Mouse (Mus musculus): Measurements from ENCODE around the gene Tes3-ps. TPM values are rescaled to one million over a fixed set of nuclear protein-coding genes. Genes with fewer than 3 reads are reported as not detected.

The Tes3-ps gene
- polyA plus RNA-seq, 1 experiment from 2014 or later: 1.4 TPM

DNA sequence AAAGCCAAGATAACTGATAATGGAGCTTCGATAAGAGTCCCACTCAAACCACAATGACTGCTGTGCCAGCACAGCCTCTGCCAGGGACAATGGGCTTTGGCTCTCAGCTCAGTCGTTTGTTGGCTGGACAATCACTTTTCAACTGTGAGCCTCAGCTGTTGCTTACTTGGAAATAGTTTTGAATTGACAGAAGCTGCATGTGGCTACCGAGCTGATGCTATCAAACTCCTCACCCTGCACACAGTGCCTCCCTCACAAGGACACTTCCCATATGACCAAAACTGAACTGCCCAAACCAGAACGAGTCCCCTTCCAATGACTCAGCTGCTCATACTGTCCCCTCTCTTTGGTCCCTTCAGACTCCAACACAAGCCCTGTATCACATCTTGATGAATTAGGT, 22.3 kb upstream of the Tes3-ps start:
- WGBS: 84% methylated on average over 4 of the region's 4 CpGs
- Histone ChIP-seq H3K4me3 (no peak overlapping the region), H3K36me3 (replicated peaks) (peaks cover 2% of the 10 kb centered on the region; the same call in 1 of the 2 replicates), H3K27ac (replicated peaks) (0 out of 2 replicates have a peak overlapping the region, but pooled peaks have one; percentile 6), H3K9me3 (no peaks in the 10 kb centered on the region), H3K4me1 (peaks cover 22% of the 10 kb centered on the region), H3K27me3 (replicated peaks; ENCODE audit: low read depth, poor library complexity, severe bottlenecking) (no peaks in the 10 kb centered on the region)
- DNase-seq (ENCODE audit: low spot score): no peak

DNA sequence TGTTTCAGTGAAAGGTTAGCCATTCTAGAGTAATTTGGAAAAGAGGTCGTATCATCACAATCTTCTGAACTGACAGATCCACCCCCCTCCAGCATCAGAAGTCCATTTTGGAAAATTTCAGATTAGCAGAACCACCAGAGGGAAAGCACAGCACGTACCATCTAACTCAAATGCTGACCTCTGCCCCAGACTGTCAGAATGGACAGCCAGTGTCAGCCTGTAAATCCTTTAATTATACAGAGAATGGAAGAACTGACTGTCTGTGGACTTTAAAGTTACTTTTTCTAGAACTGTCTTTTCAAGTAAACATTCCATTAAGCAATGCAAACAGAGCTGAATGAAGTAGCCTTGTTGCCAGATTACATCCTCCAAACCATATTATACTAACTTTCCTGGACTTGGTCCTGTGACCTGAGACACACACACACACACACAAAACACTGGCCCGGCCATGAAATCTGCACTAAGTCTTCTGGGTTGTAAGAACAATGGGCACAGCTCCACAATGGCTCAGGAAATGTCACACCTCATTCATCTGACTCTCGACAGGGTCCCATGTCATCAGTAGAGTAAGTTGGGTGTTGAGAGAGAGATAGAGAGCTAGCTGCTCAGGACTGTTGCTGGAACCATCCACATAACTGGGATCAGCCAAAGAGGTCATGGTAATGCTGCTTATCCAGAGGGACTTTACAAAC, 21.0 kb upstream of the Tes3-ps start:
- H3K27me3 ChIP-seq (replicated peaks; ENCODE audit: low read depth, poor library complexity, severe bottlenecking): no peaks in the 10 kb centered on the region
- no peak for DNase-seq (ENCODE audit: low spot score)
- no peaks in the 10 kb centered on the region for H3K9me3 ChIP-seq
- H3K4me3 ChIP-seq: no peak overlapping the region
- peaks cover 12% of the 10 kb centered on the region for H3K4me1 ChIP-seq
- no peak overlapping the region for H3K27ac ChIP-seq (replicated peaks)
- WGBS: 70% methylated on average over 4 of the region's 4 CpGs
- H3K36me3 ChIP-seq (replicated peaks): no peaks in the 10 kb centered on the region

DNA sequence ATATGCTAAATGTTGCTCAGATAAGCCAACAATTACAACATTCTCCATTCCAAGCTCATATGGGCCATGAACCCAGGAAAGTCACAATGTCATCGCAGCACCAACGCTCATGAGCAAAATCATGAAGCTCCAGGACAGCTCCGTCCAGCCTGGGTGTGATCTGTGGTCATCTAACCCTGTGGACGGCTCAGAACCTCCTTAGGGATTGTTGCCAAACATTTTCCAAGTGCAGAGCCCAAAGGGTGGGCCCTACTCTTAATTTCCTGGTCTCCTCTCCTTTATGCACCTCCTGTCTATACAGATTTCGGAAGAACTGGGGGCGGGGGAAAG, 20.5 kb upstream of the Tes3-ps start:
- Histone ChIP-seq H3K4me1 (peaks cover 8% of the 10 kb centered on the region; the same call in 1 of the 2 replicates), H3K27ac (replicated peaks) (no peak overlapping the region), H3K36me3 (replicated peaks) (no peaks in the 10 kb centered on the region), H3K4me3 (no peak overlapping the region), H3K9me3 (no peaks in the 10 kb centered on the region), H3K27me3 (replicated peaks; ENCODE audit: low read depth, poor library complexity, severe bottlenecking) (no peaks in the 10 kb centered on the region)
- no peak for DNase-seq (ENCODE audit: low spot score)
- 93% methylated on average over 6 of the region's 6 CpGs for WGBS

DNA sequence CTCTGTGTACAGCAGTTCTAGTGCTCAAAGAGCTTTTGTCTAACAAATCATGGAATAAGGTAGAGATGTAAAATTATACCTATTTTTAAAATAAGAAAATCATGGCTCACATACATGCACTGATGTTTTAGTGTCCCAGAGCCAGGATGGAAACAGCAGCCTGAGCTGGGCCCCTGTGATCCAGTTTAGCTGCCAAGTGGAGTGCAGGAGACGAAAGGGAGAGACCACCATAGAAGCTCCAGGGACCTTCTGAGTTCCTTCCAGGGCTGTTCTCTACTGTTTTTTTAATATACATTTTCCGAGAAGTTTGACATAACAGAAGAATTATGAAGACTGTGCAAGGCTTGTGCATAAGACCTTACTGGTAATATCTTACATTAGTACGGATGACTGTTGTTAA, 15.2 kb upstream of the Tes3-ps start:
- no peaks in the 10 kb centered on the region for H3K9me3 ChIP-seq
- WGBS: 89% methylated on average over 3 of the region's 3 CpGs
- DNase-seq (ENCODE audit: low spot score): no peak
- no peak overlapping the region for H3K27ac ChIP-seq (replicated peaks)
- H3K4me1 ChIP-seq: peaks cover 4% of the 10 kb centered on the region; the same call in 1 of the 2 replicates
- no peaks in the 10 kb centered on the region for H3K27me3 ChIP-seq (replicated peaks; ENCODE audit: low read depth, poor library complexity, severe bottlenecking)
- no peaks in the 10 kb centered on the region for H3K36me3 ChIP-seq (replicated peaks)
- H3K4me3 ChIP-seq: no peak overlapping the region

DNA sequence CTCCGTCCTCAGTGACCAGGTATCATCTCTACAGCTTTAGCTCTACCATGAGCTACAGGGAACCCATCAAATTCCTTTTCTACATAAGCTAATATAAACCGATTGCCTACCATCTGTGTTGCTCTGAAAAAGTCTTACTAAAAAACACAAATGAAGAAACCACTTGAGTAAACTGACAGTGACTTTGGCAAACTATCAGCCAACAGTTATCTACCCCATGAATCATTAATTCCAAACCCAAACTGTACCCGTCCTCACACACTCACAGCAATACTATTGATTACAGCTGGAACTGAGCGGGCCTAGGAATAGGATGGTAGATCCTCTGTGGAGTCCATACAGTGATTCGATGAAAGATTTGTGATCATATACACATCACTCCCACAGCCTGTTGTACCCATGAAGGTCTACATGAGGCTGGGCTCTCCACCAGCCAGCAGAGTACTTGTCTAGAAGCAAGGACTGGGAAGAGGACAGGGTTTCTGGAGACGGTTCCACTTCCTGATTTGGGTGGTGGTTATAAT, 14.2 kb upstream of the Tes3-ps start:
- 93% methylated on average over 6 of the region's 6 CpGs for WGBS
- Histone ChIP-seq H3K9me3 (no peaks in the 10 kb centered on the region), H3K27ac (replicated peaks) (no peak overlapping the region), H3K4me1 (peaks cover 4% of the 10 kb centered on the region; the same call in 1 of the 2 replicates), H3K36me3 (replicated peaks) (no peaks in the 10 kb centered on the region), H3K27me3 (replicated peaks; ENCODE audit: low read depth, poor library complexity, severe bottlenecking) (no peaks in the 10 kb centered on the region), H3K4me3 (no peak overlapping the region)
- no peak for DNase-seq (ENCODE audit: low spot score)

DNA sequence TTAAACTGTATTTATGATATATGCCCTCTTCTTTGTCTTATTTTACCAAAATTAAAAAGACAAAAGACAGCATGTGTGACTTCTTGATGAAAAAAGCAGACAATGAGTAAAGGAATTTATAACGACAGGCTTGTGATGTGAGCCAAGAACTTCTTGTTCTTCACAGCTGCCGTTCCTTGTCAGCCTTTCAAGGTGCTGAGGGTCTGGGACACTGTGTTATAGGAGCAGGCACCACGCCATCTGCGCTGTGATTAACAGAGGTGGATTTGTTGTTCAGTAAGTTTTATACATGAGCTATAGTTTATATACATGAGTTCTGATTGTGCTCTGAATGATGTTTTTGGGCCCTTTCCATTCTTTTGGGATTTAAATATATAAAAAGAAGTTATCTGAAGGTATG, 13.7 kb upstream of the Tes3-ps start:
- 91% methylated on average over 4 of the region's 4 CpGs for WGBS

DNA sequence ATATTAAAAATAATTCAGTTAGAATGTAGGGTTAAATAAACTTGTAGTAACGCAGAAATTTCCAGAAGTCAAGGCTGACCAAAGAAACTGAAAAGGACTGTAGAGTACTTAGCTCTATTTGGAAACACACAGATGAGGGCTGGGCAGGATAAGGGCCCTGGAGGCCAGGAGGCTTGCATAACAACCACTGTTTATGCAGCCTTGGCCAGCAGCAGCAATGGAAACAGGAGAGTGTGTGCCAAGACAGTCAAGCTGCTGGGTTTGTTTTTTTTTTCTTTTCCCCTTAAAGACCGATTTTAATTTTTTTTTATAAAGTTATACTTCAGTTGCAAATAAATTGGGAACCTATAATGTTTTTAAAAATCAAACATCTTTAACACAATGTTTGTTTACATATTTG, 13.1 kb upstream of the Tes3-ps start:
- peaks cover 4% of the 10 kb centered on the region; the same call in 1 of the 2 replicates for H3K4me1 ChIP-seq
- DNase-seq (ENCODE audit: low spot score): no peak
- WGBS: 85% methylated on average over 2 of the region's 2 CpGs
- no peaks in the 10 kb centered on the region for H3K9me3 ChIP-seq
- H3K27ac ChIP-seq (replicated peaks): no peak overlapping the region
- no peak overlapping the region for H3K4me3 ChIP-seq
- H3K36me3 ChIP-seq (replicated peaks): no peaks in the 10 kb centered on the region
- H3K27me3 ChIP-seq (replicated peaks; ENCODE audit: low read depth, poor library complexity, severe bottlenecking): no peaks in the 10 kb centered on the region

More for the DNA sequence above, 13.7 kb upstream of the Tes3-ps start:
- H3K4me1 ChIP-seq: peaks cover 4% of the 10 kb centered on the region; the same call in 1 of the 2 replicates
- DNase-seq (ENCODE audit: low spot score): no peak
- H3K27me3 ChIP-seq (replicated peaks; ENCODE audit: low read depth, poor library complexity, severe bottlenecking): no peaks in the 10 kb centered on the region
- no peak overlapping the region for H3K4me3 ChIP-seq
- H3K9me3 ChIP-seq: no peaks in the 10 kb centered on the region
- no peak overlapping the region for H3K27ac ChIP-seq (replicated peaks)
- no peaks in the 10 kb centered on the region for H3K36me3 ChIP-seq (replicated peaks)

DNA sequence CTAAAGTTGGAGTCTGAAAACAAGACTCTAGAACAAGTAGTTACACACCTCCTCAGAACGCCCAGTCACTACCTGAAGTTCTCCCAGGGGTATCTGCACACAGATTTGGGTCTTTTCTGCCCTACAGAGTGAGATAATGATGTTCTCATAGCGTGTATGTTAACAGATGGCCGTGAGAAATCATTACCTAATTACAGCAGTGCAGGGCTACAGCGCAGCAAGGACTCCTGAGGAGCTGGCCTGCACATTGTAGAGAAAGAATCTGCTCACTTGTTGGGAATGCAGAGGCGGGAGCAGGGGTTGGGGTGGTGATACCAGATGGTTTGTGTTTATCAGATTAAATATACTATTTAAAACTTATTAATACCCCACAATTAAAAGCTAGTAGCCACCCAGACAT, 12.6 kb upstream of the Tes3-ps start:
- H3K27me3 ChIP-seq (replicated peaks; ENCODE audit: low read depth, poor library complexity, severe bottlenecking): no peaks in the 10 kb centered on the region
- WGBS: 75% methylated on average over 5 of the region's 5 CpGs
- no peaks in the 10 kb centered on the region for H3K36me3 ChIP-seq (replicated peaks)
- H3K27ac ChIP-seq (replicated peaks): no peak overlapping the region
- H3K4me3 ChIP-seq: no peak overlapping the region
- peaks cover 4% of the 10 kb centered on the region; the same call in 1 of the 2 replicates for H3K4me1 ChIP-seq
- DNase-seq (ENCODE audit: low spot score): no peak
- no peaks in the 10 kb centered on the region for H3K9me3 ChIP-seq

DNA sequence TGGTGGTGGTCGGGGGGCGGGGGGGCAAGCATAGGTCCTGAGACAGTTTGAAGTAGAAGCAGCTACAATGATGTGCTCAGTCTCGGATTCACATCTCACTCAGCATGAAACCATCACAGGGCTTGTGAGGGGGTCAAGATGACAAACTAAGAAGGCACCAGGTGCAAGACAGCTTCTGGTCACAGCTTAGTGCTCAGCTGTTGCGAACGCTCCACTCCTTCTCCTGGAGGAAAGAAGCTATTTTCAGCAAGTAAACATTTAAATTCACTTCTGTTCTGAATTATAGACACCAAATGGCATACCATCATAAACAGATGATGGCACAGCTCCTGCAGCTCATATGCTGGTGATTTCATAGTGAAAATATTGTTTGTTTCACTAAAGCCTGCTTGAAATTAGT, 7.7 kb upstream of the Tes3-ps start:
- Histone ChIP-seq H3K27me3 (replicated peaks; ENCODE audit: low read depth, poor library complexity, severe bottlenecking) (no peaks in the 10 kb centered on the region), H3K36me3 (replicated peaks) (no peaks in the 10 kb centered on the region), H3K4me3 (no peak overlapping the region), H3K27ac (replicated peaks) (no peak overlapping the region), H3K9me3 (no peaks in the 10 kb centered on the region), H3K4me1 (peaks cover 4% of the 10 kb centered on the region; the same call in 1 of the 2 replicates)
- DNase-seq (ENCODE audit: low spot score): no peak
- WGBS: 87% methylated on average over 5 of the region's 5 CpGs

DNA sequence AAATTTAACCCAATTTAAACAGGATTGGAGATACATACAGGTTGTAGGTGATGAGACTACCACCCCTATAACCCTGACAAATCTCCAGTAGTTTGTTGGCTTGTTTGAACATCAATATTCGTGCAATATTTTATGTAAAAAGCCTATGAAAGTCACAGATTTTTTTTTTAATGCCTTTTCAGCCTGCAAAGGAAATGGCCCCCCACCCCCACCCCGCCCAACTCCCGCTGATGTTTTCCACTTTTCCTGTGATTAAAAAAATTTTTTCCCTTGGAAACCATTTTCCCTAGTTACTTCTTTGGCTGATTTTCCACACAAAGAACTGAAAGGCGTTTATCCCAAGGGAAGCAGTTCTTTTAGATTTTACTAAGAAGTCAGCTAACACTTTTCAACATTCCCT, 11.4 kb downstream of the Tes3-ps start, which contains the start of gene Ecm2:
Gene Ecm2 (plus strand): TSS at position 301 of the 400 bp plus-strand sequence.
- Histone ChIP-seq H3K27ac (replicated peaks) (no peak within 1 kb of the TSS), H3K27me3 (replicated peaks; ENCODE audit: low read depth, poor library complexity, severe bottlenecking) (no peaks in the 10 kb centered on the region), H3K9me3 (no peaks in the 10 kb centered on the region), H3K4me1 (peaks cover 5% of the 10 kb centered on the region; the same call in 1 of the 2 replicates), H3K4me3 (no peak within 1 kb of the TSS), H3K36me3 (replicated peaks) (no peaks in the 10 kb centered on the region)
- no peak for DNase-seq (ENCODE audit: low spot score)
- WGBS: 74% methylated on average over 4 of the region's 4 CpGs

DNA sequence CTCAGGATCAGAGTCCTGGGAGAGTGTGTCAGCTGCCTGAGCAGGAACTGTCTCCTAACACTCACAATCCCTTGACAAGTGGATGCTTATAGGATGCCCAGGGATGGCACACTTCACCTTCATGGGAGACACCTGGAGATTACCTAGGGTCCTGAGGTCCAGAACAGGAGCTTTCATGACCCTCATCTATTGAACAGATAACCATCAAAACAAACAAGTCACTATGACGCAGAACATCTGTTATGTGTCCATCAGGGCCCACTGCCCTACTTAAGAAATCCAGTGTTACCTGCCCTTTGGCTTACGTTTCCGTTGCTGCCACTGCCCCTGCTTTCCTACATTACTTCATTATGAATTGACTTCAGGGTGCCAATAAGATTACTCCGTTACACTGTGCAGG, 12.7 kb downstream of the Tes3-ps start:
- Histone ChIP-seq H3K36me3 (replicated peaks) (no peaks in the 10 kb centered on the region), H3K4me1 (peaks cover 5% of the 10 kb centered on the region; the same call in 1 of the 2 replicates), H3K27me3 (replicated peaks; ENCODE audit: low read depth, poor library complexity, severe bottlenecking) (no peaks in the 10 kb centered on the region), H3K4me3 (no peak overlapping the region), H3K9me3 (no peaks in the 10 kb centered on the region), H3K27ac (replicated peaks) (no peak overlapping the region)
- no peak for DNase-seq (ENCODE audit: low spot score)
- 82% methylated on average over 4 of the region's 4 CpGs for WGBS

DNA sequence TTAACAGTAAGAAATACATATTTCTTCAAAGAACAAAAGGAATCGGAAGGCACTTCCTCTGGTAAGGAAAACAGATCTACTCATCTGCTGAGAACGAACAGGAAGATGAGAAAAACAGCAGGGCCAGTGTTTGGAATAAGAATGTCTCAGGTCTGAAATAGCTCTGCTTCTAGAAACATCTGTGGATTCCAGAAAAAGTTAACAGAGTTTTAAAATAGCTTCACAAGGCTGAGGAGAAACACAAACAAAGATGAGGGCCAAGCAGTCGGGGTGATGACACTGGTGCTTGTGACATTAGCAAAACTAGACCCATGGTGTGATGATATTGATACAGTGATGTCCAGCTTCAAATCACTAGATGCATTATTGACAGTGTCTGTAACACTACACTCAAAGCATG, 14.1 kb downstream of the Tes3-ps start:
- Histone ChIP-seq H3K4me1 (peaks cover 5% of the 10 kb centered on the region; the same call in 1 of the 2 replicates), H3K4me3 (no peak overlapping the region), H3K27me3 (replicated peaks; ENCODE audit: low read depth, poor library complexity, severe bottlenecking) (no peaks in the 10 kb centered on the region), H3K9me3 (no peaks in the 10 kb centered on the region), H3K36me3 (replicated peaks) (no peaks in the 10 kb centered on the region), H3K27ac (replicated peaks) (no peak overlapping the region)
- 78% methylated on average over 3 of the region's 3 CpGs for WGBS
- DNase-seq (ENCODE audit: low spot score): no peak

DNA sequence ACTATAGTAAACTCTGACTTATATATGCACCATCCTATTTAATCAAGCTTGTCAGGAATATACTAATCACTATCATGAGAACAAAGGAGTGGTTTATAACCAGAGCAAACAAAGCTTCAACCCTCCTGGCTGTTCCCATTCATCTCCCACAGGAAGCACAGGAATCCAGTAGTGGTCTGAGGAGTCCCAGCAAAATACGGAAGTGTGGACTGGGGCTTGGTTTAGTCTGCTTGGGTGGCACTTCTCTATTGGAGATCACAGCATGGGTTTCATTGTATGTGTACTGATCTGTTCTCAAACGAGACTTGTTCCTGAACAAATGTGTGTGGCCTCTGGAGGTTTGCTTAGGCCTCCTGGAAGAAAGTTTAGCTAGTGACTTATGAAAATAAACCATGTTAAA, 25.6 kb downstream of the Tes3-ps start:
- no peaks in the 10 kb centered on the region for H3K27me3 ChIP-seq (replicated peaks; ENCODE audit: low read depth, poor library complexity, severe bottlenecking)
- no peak overlapping the region for H3K27ac ChIP-seq (replicated peaks)
- no peaks in the 10 kb centered on the region for H3K9me3 ChIP-seq
- H3K4me3 ChIP-seq: no peak overlapping the region
- WGBS: 48% methylated on average over 2 of the region's 2 CpGs
- H3K36me3 ChIP-seq (replicated peaks): no peaks in the 10 kb centered on the region
- no peak for DNase-seq (ENCODE audit: low spot score)
- no peaks in the 10 kb centered on the region for H3K4me1 ChIP-seq

All from embryonic facial prominence, embryonic 10.5 days (tissue).